Mouse (Mus musculus) embryonic facial prominence, embryonic 10.5 days (tissue): Measurements from ENCODE around the gene Notch2. TPM values are rescaled to one million over a fixed set of nuclear protein-coding genes. Genes with fewer than 3 reads are reported as not detected.
A peak's percentile ranks its signal among the peaks of the same experiment; 100 is the strongest.
"Not testable (repeated sequence)": the region's sequence is repeated elsewhere in the genome, so short reads cannot be mapped to it uniquely, and the experiment has no call there.

ENCODE experiments used
- DNase-seq: peaks from one replicate; pipeline ENCODE4 v3.0.0-alpha.2; 2017; ENCODE audit warnings: low spot score
- H3K27ac ChIP-seq: fragments of 300-500 bp; sonication (generic); replicated peaks from 2 replicates; pipeline ENCODE4 v1.5.1; 2016; ENCODE audit warnings: mild to moderate bottlenecking
- H3K27me3 ChIP-seq: fragments of 300-500 bp; sonication (generic); replicated peaks from 2 replicates; pipeline ENCODE4 v1.6.1; 2016; ENCODE audit warnings: low read depth, mild to moderate bottlenecking; ENCODE audit not compliant: poor library complexity, severe bottlenecking
- H3K36me3 ChIP-seq: fragments of 300-500 bp; sonication (generic); replicated peaks from 2 replicates; pipeline ENCODE4 v1.6.1; 2016; ENCODE audit warnings: mild to moderate bottlenecking, moderate library complexity
- H3K4me1 ChIP-seq: fragments of 300-500 bp; sonication (generic); 2 replicates; pipeline ENCODE4 v1.6.1; 2016
- H3K4me3 ChIP-seq: fragments of 300-500 bp; sonication (generic); 2 replicates; pipeline ENCODE4 v1.5.1; 2016; ENCODE audit warnings: mild to moderate bottlenecking, moderate library complexity
- H3K9me3 ChIP-seq: fragments of 300-500 bp; sonication (generic); 2 replicates; pipeline ENCODE4 v1.6.1; 2016; ENCODE audit warnings: mild to moderate bottlenecking
- WGBS: fragments of 180-500 bp; shearing (Covaris S2); methylation state at CpG from one replicate; pipeline ENCODE4 v1.1.7; 2016; 5-methylcytosine and 5-hydroxymethylcytosine counted together
- polyA plus RNA-seq: library from polyadenylated mRNA; unstranded; fragments of >200 nt; fragmentation: Nextera tagmentation; extraction: Ambion mirVana; gene quantifications from 2 replicates; pipeline ENCODE4 v1.2.1, GENCODE M21; 2016

The Notch2 gene
- polyA plus RNA-seq, 1 experiment from 2014 or later = 22.0 TPM

GRCm38 (mm10) chr3:98038658-98039057, 25.3 kb downstream of the Notch2 start:
- peak overlapping the region; percentile 54; the same call in 1 of the 2 replicates for H3K27ac ChIP-seq
- peaks cover 90% of the 10 kb centered on the region for H3K4me1 ChIP-seq
- DNase-seq = no peak
- H3K9me3 ChIP-seq = no peaks in the 10 kb centered on the region
- peaks cover 3% of the 10 kb centered on the region; the same call in 1 of the 2 replicates for H3K36me3 ChIP-seq
- no peak overlapping the region for H3K4me3 ChIP-seq
- WGBS = 89% methylated on average over 8 of the region's 8 CpGs
- no peaks in the 10 kb centered on the region for H3K27me3 ChIP-seq

DNA sequence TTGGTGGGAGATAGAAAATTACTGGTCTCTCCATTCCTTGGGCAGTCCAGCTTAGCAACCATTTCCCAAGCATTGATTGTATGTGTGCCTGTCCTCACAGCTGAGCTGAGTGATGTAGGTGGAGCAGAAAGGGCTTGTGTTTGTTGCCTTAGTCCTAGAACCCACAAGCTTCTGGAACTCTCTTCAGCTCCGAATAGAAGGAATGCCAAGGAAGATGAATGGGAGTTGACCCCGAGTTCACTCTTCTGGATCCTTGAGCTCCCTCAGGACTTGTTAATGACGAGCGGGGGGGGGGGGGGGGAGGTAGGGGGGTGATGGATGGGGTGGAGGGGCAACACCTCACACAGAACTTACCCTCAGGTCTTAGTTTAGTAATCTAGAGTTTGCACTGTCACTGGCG, 25.9 kb downstream of the Notch2 start:
- Histone ChIP-seq H3K27me3 (no peaks in the 10 kb centered on the region), H3K4me1 (peaks cover 90% of the 10 kb centered on the region), H3K36me3 (peaks cover 3% of the 10 kb centered on the region; the same call in 1 of the 2 replicates), H3K4me3 (no peak overlapping the region), H3K27ac (0 out of 2 replicates have a peak overlapping the region, but pooled peaks have one; percentile 54), H3K9me3 (no peaks in the 10 kb centered on the region)
- 40% methylated on average over 5 of the region's 5 CpGs for WGBS
- DNase-seq = no peak

DNA sequence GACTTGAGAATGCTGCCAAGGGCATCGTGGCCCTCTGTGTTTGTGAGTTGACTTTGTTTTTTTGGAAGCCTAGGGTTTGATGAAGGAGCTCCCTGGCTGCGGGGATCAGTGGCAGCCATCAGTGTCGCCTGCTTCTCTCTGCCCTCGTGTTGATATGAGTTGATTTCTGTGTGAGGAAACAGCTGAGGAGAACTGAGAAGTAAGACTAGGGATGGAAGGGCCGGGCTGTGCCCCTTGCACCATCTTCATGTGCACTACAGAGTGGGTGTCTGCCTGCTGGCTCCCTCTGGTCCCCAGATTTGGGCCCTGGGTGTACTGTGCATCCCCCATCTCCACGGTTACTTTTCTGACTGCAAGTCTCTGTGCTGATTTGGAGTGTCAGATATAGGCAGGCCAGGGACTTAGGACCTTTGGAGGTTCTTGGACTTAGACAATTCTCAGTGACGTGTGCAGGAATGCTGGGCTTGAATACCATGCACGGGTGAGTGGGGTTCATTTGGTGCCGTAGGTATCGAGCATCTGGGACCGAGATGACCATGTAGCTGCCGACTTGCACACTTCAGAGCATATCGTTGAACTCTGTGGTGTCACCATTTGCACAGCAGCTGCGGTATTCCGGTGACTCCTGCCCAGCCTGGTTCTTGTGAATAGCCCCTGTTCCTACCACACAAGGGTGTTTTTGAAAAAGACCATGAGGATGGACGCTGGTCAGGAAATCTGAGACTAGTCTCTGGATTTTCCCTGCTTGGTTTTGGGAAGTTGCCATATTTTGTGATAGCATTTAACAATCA, 26.5 kb downstream of the Notch2 start:
- WGBS = 84% methylated on average over 16 of the region's 16 CpGs
- H3K27me3 ChIP-seq = no peaks in the 10 kb centered on the region
- DNase-seq = no peak
- peaks cover 3% of the 10 kb centered on the region; the same call in 1 of the 2 replicates for H3K36me3 ChIP-seq
- no peak overlapping the region for H3K4me3 ChIP-seq
- H3K9me3 ChIP-seq = no peaks in the 10 kb centered on the region
- H3K4me1 ChIP-seq = peaks cover 90% of the 10 kb centered on the region
- H3K27ac ChIP-seq = 0 out of 2 replicates have a peak overlapping the region, but pooled peaks have one; percentile 20

GRCm38 (mm10) chr3:98040836-98041235, 27.5 kb downstream of the Notch2 start:
- no peak overlapping the region for H3K4me3 ChIP-seq
- H3K36me3 ChIP-seq = peaks cover 3% of the 10 kb centered on the region; the same call in 1 of the 2 replicates
- H3K4me1 ChIP-seq = peaks cover 90% of the 10 kb centered on the region
- H3K27ac ChIP-seq = no peak overlapping the region; the same call in 1 of the 2 replicates
- no peak for DNase-seq
- no peaks in the 10 kb centered on the region for H3K9me3 ChIP-seq
- 90% methylated on average over 6 of the region's 6 CpGs for WGBS
- H3K27me3 ChIP-seq = no peaks in the 10 kb centered on the region

- no peak overlapping the region for H3K4me3 ChIP-seq
- WGBS = 56% methylated on average over 6 of the region's 6 CpGs
- H3K27ac ChIP-seq = peak overlapping the region; percentile 81
- H3K9me3 ChIP-seq = no peaks in the 10 kb centered on the region
- no peak for DNase-seq
- H3K4me1 ChIP-seq = peaks cover 90% of the 10 kb centered on the region
- H3K27me3 ChIP-seq = no peaks in the 10 kb centered on the region
- peaks cover 3% of the 10 kb centered on the region; the same call in 1 of the 2 replicates for H3K36me3 ChIP-seq
These were observed 29.0 kb downstream of the Notch2 start for GRCm38 (mm10) chr3:98042301-98042700.

- no peaks in the 10 kb centered on the region for H3K27me3 ChIP-seq
- DNase-seq = peak; percentile 50
- H3K9me3 ChIP-seq = no peaks in the 10 kb centered on the region
- peaks cover 89% of the 10 kb centered on the region for H3K4me1 ChIP-seq
- 3% methylated on average over 9 of the region's 9 CpGs for WGBS
- peak overlapping the region; percentile 37 for H3K4me3 ChIP-seq
- peaks cover 3% of the 10 kb centered on the region; the same call in 1 of the 2 replicates for H3K36me3 ChIP-seq
- peak overlapping the region; percentile 81 for H3K27ac ChIP-seq
These were observed 29.7 kb downstream of the Notch2 start for GRCm38 (mm10) chr3:98042955-98043456.

- peak overlapping the region; percentile 81 for H3K27ac ChIP-seq
- no peaks in the 10 kb centered on the region for H3K27me3 ChIP-seq
- DNase-seq = no peak
- 69% methylated on average over 4 of the region's 4 CpGs for WGBS
- H3K4me1 ChIP-seq = peaks cover 82% of the 10 kb centered on the region
- no peaks in the 10 kb centered on the region for H3K9me3 ChIP-seq
- peaks cover 3% of the 10 kb centered on the region; the same call in 1 of the 2 replicates for H3K36me3 ChIP-seq
- H3K4me3 ChIP-seq = no peak overlapping the region
These were observed 30.3 kb downstream of the Notch2 start for GRCm38 (mm10) chr3:98043669-98044068.

- H3K4me3 ChIP-seq = no peak overlapping the region
- peaks cover 9% of the 10 kb centered on the region; the same call in 1 of the 2 replicates for H3K36me3 ChIP-seq
- H3K27me3 ChIP-seq = no peaks in the 10 kb centered on the region
- H3K4me1 ChIP-seq = peaks cover 81% of the 10 kb centered on the region
- 85% methylated on average over 4 of the region's 4 CpGs for WGBS
- no peaks in the 10 kb centered on the region for H3K9me3 ChIP-seq
- no peak for DNase-seq
- peak overlapping the region; percentile 81; the same call in 1 of the 2 replicates for H3K27ac ChIP-seq
These were observed 31.5 kb downstream of the Notch2 start for GRCm38 (mm10) chr3:98044768-98045368.

DNA sequence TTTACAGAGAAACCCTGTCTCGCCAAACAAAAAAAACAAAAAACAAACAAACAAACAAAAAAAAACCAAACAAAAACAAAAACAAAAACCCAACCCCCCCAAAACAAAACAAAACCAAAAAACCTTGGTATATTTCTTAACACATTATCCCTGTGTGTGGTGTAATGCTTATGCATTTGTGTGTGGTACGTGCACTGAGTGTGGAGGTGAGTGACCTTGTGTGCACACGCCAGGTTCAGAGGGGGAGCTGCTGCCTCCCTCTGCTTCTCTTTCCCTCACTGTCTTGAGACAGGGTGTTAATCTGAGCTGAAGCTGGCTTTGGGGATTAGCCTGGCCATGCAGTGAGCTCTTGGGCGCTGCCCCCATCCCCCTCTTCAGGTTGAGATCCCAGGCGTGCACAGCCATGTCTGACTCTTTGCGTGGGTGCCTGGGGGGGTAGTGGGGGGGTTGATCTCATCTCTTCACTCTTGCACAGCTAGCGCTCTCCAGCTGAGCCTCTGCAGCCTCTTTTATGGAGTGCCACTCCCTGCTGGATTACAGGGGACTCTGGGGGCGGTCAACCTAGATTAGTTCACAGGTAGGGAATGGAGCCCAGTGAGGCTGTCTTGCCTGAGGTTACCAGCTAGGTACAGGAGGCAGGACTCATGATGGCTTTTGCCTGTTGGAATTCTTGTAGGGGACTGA, 32.3 kb downstream of the Notch2 start:
- Histone ChIP-seq H3K9me3 (no peaks in the 10 kb centered on the region), H3K36me3 (peaks cover 9% of the 10 kb centered on the region; the same call in 1 of the 2 replicates), H3K27ac (peak overlapping the region; percentile 55), H3K4me3 (no peak overlapping the region), H3K27me3 (no peaks in the 10 kb centered on the region), H3K4me1 (peaks cover 84% of the 10 kb centered on the region)
- DNase-seq = no peak
- WGBS = 61% methylated on average over 8 of the region's 8 CpGs

DNA sequence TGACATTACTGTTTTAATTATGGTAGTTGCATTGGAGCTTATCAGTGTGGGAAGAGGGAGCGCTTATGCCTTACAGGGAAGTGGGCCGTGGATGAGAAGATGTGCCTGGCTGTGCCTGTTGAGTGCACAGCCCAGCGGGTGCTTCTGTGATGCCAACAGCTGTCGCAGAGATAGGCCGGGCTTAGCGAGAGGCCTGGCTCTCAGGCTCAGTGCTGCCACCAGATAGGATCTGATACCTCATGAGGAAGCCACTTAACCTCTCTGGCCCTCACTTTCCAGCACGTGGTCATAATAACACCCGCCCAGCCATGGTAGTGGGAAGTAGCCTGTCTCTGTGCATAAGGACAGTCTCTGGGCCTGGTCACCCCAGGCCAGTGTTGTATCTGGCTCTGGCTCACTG, 33.0 kb downstream of the Notch2 start:
- Histone ChIP-seq H3K4me3 (no peak overlapping the region), H3K9me3 (no peaks in the 10 kb centered on the region), H3K27ac (peak overlapping the region; percentile 32; the same call in 1 of the 2 replicates), H3K4me1 (peaks cover 88% of the 10 kb centered on the region), H3K27me3 (no peaks in the 10 kb centered on the region), H3K36me3 (peaks cover 6% of the 10 kb centered on the region; the same call in 1 of the 2 replicates)
- 69% methylated on average over 8 of the region's 8 CpGs for WGBS
- DNase-seq = no peak

GRCm38 (mm10) chr3:98049671-98050070, 36.3 kb downstream of the Notch2 start:
- H3K36me3 ChIP-seq = peaks cover 11% of the 10 kb centered on the region; the same call in 1 of the 2 replicates
- 0 out of 2 replicates have a peak overlapping the region, but pooled peaks have one; percentile 3 for H3K27ac ChIP-seq
- DNase-seq = no peak
- H3K4me1 ChIP-seq = peaks cover 86% of the 10 kb centered on the region
- WGBS = 69% methylated on average over 1 of the region's 1 CpGs
- no peaks in the 10 kb centered on the region for H3K27me3 ChIP-seq
- H3K9me3 ChIP-seq = no peaks in the 10 kb centered on the region
- no peak overlapping the region for H3K4me3 ChIP-seq

DNA sequence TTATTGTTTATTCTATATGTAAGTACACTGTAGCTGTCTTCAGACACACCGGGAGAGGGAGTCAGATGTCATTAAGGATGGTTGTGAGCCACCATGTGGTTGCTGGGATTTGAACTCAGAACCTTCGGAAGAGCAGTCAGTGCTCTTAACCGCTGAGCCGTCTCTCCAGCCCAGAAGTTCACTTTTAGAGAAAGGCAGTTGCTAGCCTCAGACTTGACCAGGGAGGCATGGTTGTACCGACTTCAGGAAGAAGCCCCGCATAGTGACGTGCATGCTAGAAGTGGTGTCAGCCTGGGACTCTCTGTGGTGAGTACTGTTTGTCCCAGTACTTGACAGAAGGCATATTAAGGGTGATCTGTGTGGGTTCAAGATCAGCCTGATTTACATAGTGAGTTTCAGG, 36.8 kb downstream of the Notch2 start:
- not testable (repeated sequence) for H3K27ac ChIP-seq
- 94% methylated on average over 7 of the region's 7 CpGs for WGBS

More for the DNA sequence above, 36.8 kb downstream of the Notch2 start:
- not testable (repeated sequence) for H3K27me3 ChIP-seq, H3K4me3 ChIP-seq, DNase-seq, H3K9me3 ChIP-seq
- peaks cover 11% of the 10 kb centered on the region; the same call in 1 of the 2 replicates for H3K36me3 ChIP-seq
- peaks cover 86% of the 10 kb centered on the region for H3K4me1 ChIP-seq
